8 mouse cellular contexts compared by ENCODE assay signal in genomic region chr6:35134844-35135243, GRCm38 (mm10). TPM values are rescaled to one million over a fixed set of nuclear protein-coding genes. Genes with fewer than 3 reads are reported as not detected.
DNase-seq lines count a peak whose midpoint lies in the region; ATAC-seq and TF ChIP-seq lines count a peak whose summit lies in the region.

No protein-coding gene starts in this region.

- no peaks in the 10 kb centered on the region for H3K27me3 ChIP-seq in forebrain, embryonic 10.5 days (ENCODE audit: poor library complexity, severe bottlenecking)
- no peaks in the 10 kb centered on the region for H3K27me3 ChIP-seq in forebrain, embryonic 15.5 days
- no peaks in the 10 kb centered on the region for H3K27me3 ChIP-seq in midbrain, embryonic 10.5 days (ENCODE audit: low read depth, poor library complexity, severe bottlenecking)
- H3K27me3 ChIP-seq in midbrain, postnatal 0 days (ENCODE audit: insufficient read depth, low read length): no peaks in the 10 kb centered on the region
- no peaks in the 10 kb centered on the region for H3K27me3 ChIP-seq in neural tube, embryonic 15.5 days (replicated peaks)

- H3K4me3 ChIP-seq in forebrain, embryonic 10.5 days: peak overlapping the region; percentile 63
- no peak overlapping the region for H3K4me3 ChIP-seq in forebrain, embryonic 15.5 days
- H3K4me3 ChIP-seq in midbrain, embryonic 10.5 days: peak overlapping the region; percentile 89
- no peak overlapping the region for H3K4me3 ChIP-seq in midbrain, postnatal 0 days (ENCODE audit: low read depth, low read length)
- H3K4me3 ChIP-seq in neural tube, embryonic 15.5 days (replicated peaks): peak overlapping the region; percentile 83; the same call in 1 of the 2 replicates

- no peak for DNase-seq in forebrain, embryonic 10.5 days (ENCODE audit: extremely low spot score, low spot score)
- DNase-seq in midbrain, embryonic 10.5 days (ENCODE audit: low spot score): no peak
- DNase-seq in midbrain, postnatal 0 days (ENCODE audit: low spot score): no peak
- DNase-seq in induced T-regulatory cell, adult 2 months (ENCODE audit: low read depth): peak; percentile 48
- DNase-seq in ovary, postnatal 10 days (ENCODE audit: low spot score): no peak
- no peak for DNase-seq in left cerebral cortex, adult 8-10 months (ENCODE audit: low spot score in 2 of 2)

- no peak for ATAC-seq in forebrain, embryonic 15.5 days (replicated peaks)
- no peak for ATAC-seq in midbrain, postnatal 0 days (ENCODE audit: low FRiP score)
- ATAC-seq in neural tube, embryonic 15.5 days (ENCODE audit: low FRiP score): no peak

- H3K9ac ChIP-seq in forebrain, embryonic 15.5 days (replicated peaks): no peak overlapping the region
- no peak overlapping the region for H3K9ac ChIP-seq in midbrain, postnatal 0 days (replicated peaks; ENCODE audit: low read length, poor library complexity, severe bottlenecking)
- no peak overlapping the region for H3K9ac ChIP-seq in neural tube, embryonic 15.5 days (replicated peaks)

- H3K36me3 ChIP-seq in forebrain, embryonic 10.5 days (replicated peaks): no peaks in the 10 kb centered on the region
- no peaks in the 10 kb centered on the region for H3K36me3 ChIP-seq in forebrain, embryonic 15.5 days
- no peaks in the 10 kb centered on the region for H3K36me3 ChIP-seq in midbrain, embryonic 10.5 days
- H3K36me3 ChIP-seq in midbrain, postnatal 0 days (ENCODE audit: insufficient read depth, low read length): no peaks in the 10 kb centered on the region
- no peaks in the 10 kb centered on the region for H3K36me3 ChIP-seq in neural tube, embryonic 15.5 days

- TF ChIP-seq CTCF in midbrain, postnatal 0 days (IDR thresholded peaks at IDR 0.05): no peak

- H3K27ac ChIP-seq in forebrain, embryonic 10.5 days: peak overlapping the region; percentile 91; the same call in 1 of the 2 replicates
- H3K27ac ChIP-seq in forebrain, embryonic 15.5 days (replicated peaks): no peak overlapping the region
- H3K27ac ChIP-seq in midbrain, embryonic 10.5 days (replicated peaks): no peak overlapping the region
- H3K27ac ChIP-seq in midbrain, postnatal 0 days (ENCODE audit: low read depth, low read length): no peak overlapping the region
- no peak overlapping the region for H3K27ac ChIP-seq in neural tube, embryonic 15.5 days (replicated peaks)

- no peaks in the 10 kb centered on the region for H3K9me3 ChIP-seq in forebrain, embryonic 10.5 days
- no peaks in the 10 kb centered on the region for H3K9me3 ChIP-seq in forebrain, embryonic 15.5 days
- H3K9me3 ChIP-seq in midbrain, embryonic 10.5 days (replicated peaks): no peaks in the 10 kb centered on the region
- H3K9me3 ChIP-seq in midbrain, postnatal 0 days (ENCODE audit: low read length): no peaks in the 10 kb centered on the region
- H3K9me3 ChIP-seq in neural tube, embryonic 15.5 days (replicated peaks): no peaks in the 10 kb centered on the region

- H3K4me1 ChIP-seq in forebrain, embryonic 10.5 days: peaks cover 29% of the 10 kb centered on the region
- peaks cover 26% of the 10 kb centered on the region for H3K4me1 ChIP-seq in forebrain, embryonic 15.5 days
- peaks cover 28% of the 10 kb centered on the region for H3K4me1 ChIP-seq in midbrain, embryonic 10.5 days
- H3K4me1 ChIP-seq in midbrain, postnatal 0 days (ENCODE audit: insufficient read depth, low read length): peaks cover 2% of the 10 kb centered on the region; the same call in 1 of the 2 replicates
- peaks cover 23% of the 10 kb centered on the region for H3K4me1 ChIP-seq in neural tube, embryonic 15.5 days

- 61% methylated on average over 2 of the region's 2 CpGs for WGBS in forebrain, embryonic 10.5 days
- 38% methylated on average over 2 of the region's 2 CpGs for WGBS in forebrain, embryonic 15.5 days
- 51% methylated on average over 2 of the region's 2 CpGs for WGBS in midbrain, embryonic 10.5 days
- whole genome bisulfite sequencing in midbrain, postnatal 0 days: 55% methylated on average over 2 of the region's 2 CpGs
- 67% methylated on average over 2 of the region's 2 CpGs for WGBS in neural tube, embryonic 15.5 days

- H3K4me2 ChIP-seq in forebrain, embryonic 15.5 days (replicated peaks): no peak overlapping the region
- no peak overlapping the region for H3K4me2 ChIP-seq in midbrain, postnatal 0 days (ENCODE audit: low read depth, low read length, poor library complexity, severe bottlenecking)
- H3K4me2 ChIP-seq in neural tube, embryonic 15.5 days: peak overlapping the region; percentile 80

RNA-seq across cellular contexts. Expression of gene Cnot4, which starts 1.3 kb away (rescaled TPM):
- polyA plus RNA-seq in forebrain, embryonic 10.5 days (2016; fragmentation: Nextera tagmentation; extraction: Ambion mirVana): 24.5 and 25.5 TPM in 2 replicates
- 34.4 and 37.8 TPM in 2 replicates for polyA plus RNA-seq in forebrain, embryonic 15.5 days (2015; fragmentation: Nextera tagmentation; extraction: Ambion mirVana)
- polyA plus RNA-seq in midbrain, embryonic 10.5 days (2016; fragmentation: Nextera tagmentation; extraction: Ambion mirVana): 25.1 and 26.1 TPM in 2 replicates
- total RNA-seq in midbrain, postnatal 0 days (2014; rRNA removed): 28.4 and 33.9 TPM in 2 replicates
- polyA plus RNA-seq in midbrain, postnatal 0 days (2015; fragmentation: Nextera tagmentation; extraction: Ambion mirVana): 28.0 and 29.9 TPM in 2 replicates
- polyA plus RNA-seq in neural tube, embryonic 15.5 days (2015; fragmentation: Nextera tagmentation; extraction: Ambion mirVana): 33.9 and 34.7 TPM in 2 replicates
- 10 to 100 TPM; 36.7 to 47.7 (median 39.9) TPM for total RNA-seq in left cerebral cortex, adult 8-10 months (2022)

RNA-seq across cellular contexts. Expression of gene Nup205, which starts 42.4 kb away (rescaled TPM):
- polyA plus RNA-seq in forebrain, embryonic 10.5 days (2016; fragmentation: Nextera tagmentation; extraction: Ambion mirVana): 58.4 and 60.5 TPM in 2 replicates
- polyA plus RNA-seq in forebrain, embryonic 15.5 days (2015; fragmentation: Nextera tagmentation; extraction: Ambion mirVana): 31.1 and 31.8 TPM in 2 replicates
- polyA plus RNA-seq in midbrain, embryonic 10.5 days (2016; fragmentation: Nextera tagmentation; extraction: Ambion mirVana): 50.6 and 50.7 TPM in 2 replicates
- total RNA-seq in midbrain, postnatal 0 days (2014; rRNA removed): 41.7 and 50.2 TPM in 2 replicates
- polyA plus RNA-seq in midbrain, postnatal 0 days (2015; fragmentation: Nextera tagmentation; extraction: Ambion mirVana): 9.4 and 10.3 TPM in 2 replicates
- polyA plus RNA-seq in neural tube, embryonic 15.5 days (2015; fragmentation: Nextera tagmentation; extraction: Ambion mirVana): 17.8 and 20.7 TPM in 2 replicates
- total RNA-seq in left cerebral cortex, adult 8-10 months (2022): 10 to 100 TPM; 22.8 to 30.4 (median 25.9) TPM

Comparison
In these comparisons a context has a peak if more than half of its experiments do, and no peak if none do; other contexts are left out.
1. H3K4me3 ChIP-seq: peak in forebrain, embryonic 10.5 days (single experiment), midbrain, embryonic 10.5 days (single experiment) and neural tube, embryonic 15.5 days (single experiment); none in forebrain, embryonic 15.5 days (single experiment) and midbrain, postnatal 0 days (single experiment).